Mouse (Mus musculus): ENCODE data around the gene Adgrg2.

DNA sequence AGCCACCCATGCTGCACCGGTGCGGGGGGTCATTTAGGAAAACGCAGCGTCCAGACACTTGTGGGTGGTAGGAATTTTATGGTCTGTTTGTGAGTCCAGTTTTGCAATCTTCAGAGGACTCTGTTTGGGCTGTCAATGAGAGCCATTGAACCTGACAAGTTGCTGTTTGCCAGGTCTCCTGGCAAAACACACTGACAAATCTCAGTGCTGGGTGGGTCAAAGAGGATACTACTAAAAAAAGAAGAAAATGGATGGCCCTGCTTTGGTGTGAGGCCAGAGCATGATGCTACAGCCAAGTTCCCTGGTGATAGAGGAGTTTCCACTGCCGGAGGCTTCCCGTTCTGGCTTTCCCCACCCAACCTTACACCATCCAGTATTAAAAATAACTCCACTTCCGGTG lies 27.9 kb downstream of the Adgrg2 start:
- no peak for TF ChIP-seq CTCF (conservative IDR thresholded peaks at IDR 0.05; ENCODE audit: low read length)
- TF ChIP-seq NANOG (IDR thresholded peaks at IDR 0.05; ENCODE audit: borderline replicate concordance, low read length) = no peak
- TF ChIP-seq POU5F1 (IDR thresholded peaks at IDR 0.05; ENCODE audit: borderline replicate concordance, low read length) = no peak
